Mouse (Mus musculus) lung, embryonic 14.5 days (tissue): ENCODE data around the gene Rps15. TPM values are rescaled to one million over a fixed set of nuclear protein-coding genes. Genes with fewer than 3 reads are reported as not detected.

ENCODE experiments used
- ATAC-seq: fragments of 200-750 bp; cut with Nextera tagmentation; 2 replicates; pipeline ENCODE4 v1.8.0; 2017; ENCODE audit warnings: mild to moderate bottlenecking, moderate TSS enrichment, moderate library complexity; ENCODE audit not compliant: insufficient read depth
- DNase-seq: peaks from one replicate; pipeline ENCODE4 v3.0.0-alpha.2; 2015
- H3K27ac ChIP-seq: fragments of 300-500 bp; sonication (generic); 2 replicates; pipeline ENCODE4 v1.5.1; 2014; ENCODE audit warnings: low read depth, mild to moderate bottlenecking, moderate library complexity
- H3K27me3 ChIP-seq: fragments of 300-500 bp; sonication (generic); 2 replicates; pipeline ENCODE4 v1.6.1; 2014; ENCODE audit warnings: low read length, control low read depth; ENCODE audit not compliant: insufficient read depth
- H3K36me3 ChIP-seq: fragments of 300-500 bp; sonication (generic); 2 replicates; pipeline ENCODE4 v1.6.1; 2014; ENCODE audit warnings: control low read depth; ENCODE audit not compliant: insufficient read depth
- H3K4me1 ChIP-seq: fragments of 300-500 bp; sonication (generic); 2 replicates; pipeline ENCODE4 v1.6.1; 2014; ENCODE audit warnings: antibody characterized with exemption, control low read depth; ENCODE audit not compliant: insufficient read depth
- H3K4me2 ChIP-seq: fragments of 300-500 bp; sonication (generic); 2 replicates; pipeline ENCODE4 v1.6.1; 2014; ENCODE audit warnings: mild to moderate bottlenecking
- H3K4me3 ChIP-seq: fragments of 300-500 bp; sonication (generic); 2 replicates; pipeline ENCODE4 v1.5.1; 2014; ENCODE audit warnings: low read depth, low read length
- H3K9ac ChIP-seq: fragments of 300-500 bp; sonication (generic); 2 replicates; pipeline ENCODE4 v1.6.1; 2014
- H3K9me3 ChIP-seq: fragments of 300-500 bp; sonication (generic); 2 replicates; pipeline ENCODE4 v1.6.1; 2016; ENCODE audit warnings: low read depth, low read length, control low read depth
- CTCF ChIP-seq: IDR thresholded peaks from 2 replicates; pipeline ENCODE4 v1.5.1; 2016; ENCODE audit warnings: antibody characterized with exemption, low read depth
- WGBS: fragments of 180-500 bp; shearing (Covaris S2); extraction: QIAGEN DNeasy Blood & Tissue Kit; methylation state at CpG from one replicate; pipeline ENCODE4 v1.1.7; 2014; 5-methylcytosine and 5-hydroxymethylcytosine counted together
- polyA plus RNA-seq: library from polyadenylated mRNA; unstranded; fragments of >200 nt; fragmentation: Nextera tagmentation; extraction: Ambion mirVana; gene quantifications from 2 replicates; pipeline ENCODE4 v1.2.1, GENCODE M21; 2014

The Rps15 gene
- polyA plus RNA-seq, 1 experiment from 2014 or later = 1,192 TPM

DNA sequence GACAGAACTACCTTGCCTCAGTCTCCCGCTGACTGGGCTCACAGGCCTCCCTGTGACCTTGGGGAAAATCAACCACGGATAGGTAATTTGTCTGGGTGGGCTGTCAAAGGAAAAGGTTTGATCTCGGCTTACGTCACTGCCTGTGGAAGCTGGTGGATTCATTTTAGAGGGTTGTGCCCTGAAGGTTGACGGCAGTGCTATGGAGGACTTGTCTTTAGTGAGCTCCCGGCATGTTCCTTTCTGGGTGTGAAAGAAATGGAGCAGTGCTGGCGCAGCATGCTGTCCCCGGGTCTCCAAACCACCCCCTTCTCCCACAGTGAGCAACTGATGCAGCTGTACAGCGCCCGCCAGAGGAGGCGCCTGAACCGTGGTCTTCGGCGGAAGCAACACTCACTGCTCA lies 1.1 kb downstream of the Rps15 start:
- DNase-seq (peak; percentile 34), ATAC-seq (no peak)
- Histone ChIP-seq H3K9me3 (no peaks in the 10 kb centered on the region), H3K4me2 (peak overlapping the region; percentile 98), H3K27ac (peak overlapping the region; percentile 95), H3K4me1 (no peaks in the 10 kb centered on the region), H3K9ac (peak overlapping the region; percentile 100), H3K4me3 (peak overlapping the region; percentile 96), H3K36me3 (peaks cover 33% of the 10 kb centered on the region), H3K27me3 (peaks cover 17% of the 10 kb centered on the region)
- 20% methylated on average over 14 of the region's 14 CpGs for WGBS
- TF ChIP-seq CTCF = 0 out of 2 replicates have a peak, but pooled peaks have one; percentile 8

DNA sequence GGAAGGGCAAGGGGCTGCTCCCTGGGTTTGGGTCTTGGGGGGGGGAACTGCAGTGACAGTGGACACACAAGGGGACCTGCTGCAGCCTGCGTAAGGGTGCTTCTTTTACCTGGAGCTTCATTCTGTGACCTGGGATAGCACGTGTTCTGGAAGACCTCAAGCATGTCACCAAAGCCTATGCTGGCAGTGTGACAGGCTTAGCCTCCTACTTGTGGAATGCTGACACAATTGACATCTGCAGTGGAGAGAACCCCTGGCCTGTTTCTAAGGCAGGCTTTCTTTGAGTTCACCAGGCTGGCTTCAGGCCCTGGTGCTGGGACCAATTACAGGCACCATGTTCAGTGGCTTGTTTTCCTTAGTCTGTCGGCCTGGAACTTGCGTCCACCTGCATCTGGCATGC lies 2.1 kb downstream of the Rps15 start:
- peaks cover 25% of the 10 kb centered on the region for H3K36me3 ChIP-seq
- WGBS = 68% methylated on average over 4 of the region's 4 CpGs
- no peak for DNase-seq

GRCm38 (mm10) chr10:80294788-80295303 lies 2.6 kb downstream of the Rps15 start:
- DNase-seq (no peak), ATAC-seq (no peak)
- Histone ChIP-seq H3K4me3 (no peak overlapping the region; the same call in 1 of the 2 replicates), H3K4me1 (no peaks in the 10 kb centered on the region), H3K36me3 (peaks cover 25% of the 10 kb centered on the region), H3K9me3 (no peaks in the 10 kb centered on the region), H3K27ac (no peak overlapping the region), H3K9ac (no peak overlapping the region), H3K4me2 (peak overlapping the region; percentile 53; the same call in 1 of the 2 replicates), H3K27me3 (peaks cover 32% of the 10 kb centered on the region)
- no peak for TF ChIP-seq CTCF
- WGBS = 46% methylated on average over 7 of the region's 7 CpGs

More for the DNA sequence above, 2.1 kb downstream of the Rps15 start:
- Histone ChIP-seq H3K4me1 (no peaks in the 10 kb centered on the region), H3K4me3 (peak overlapping the region; percentile 9; the same call in 1 of the 2 replicates), H3K9me3 (no peaks in the 10 kb centered on the region), H3K27ac (no peak overlapping the region), H3K27me3 (peaks cover 27% of the 10 kb centered on the region), H3K9ac (no peak overlapping the region), H3K4me2 (peak overlapping the region; percentile 98; the same call in 1 of the 2 replicates)
- no peak for ATAC-seq
- TF ChIP-seq CTCF = no peak

- peak within 1 kb of the TSS; percentile 17 for H3K4me3 ChIP-seq
- WGBS = 1% methylated on average over 26 of the region's 26 CpGs
These were observed 3.6 kb downstream of the Rps15 start, which contains the start of gene Apc2 for GRCm38 (mm10) chr10:80295618-80296425. Gene Apc2, plus strand, starts transcription at chr10:80295977.

GRCm38 (mm10) chr10:80296824-80297223 lies 4.6 kb downstream of the Rps15 start:
- H3K4me1 ChIP-seq = no peaks in the 10 kb centered on the region
- no peak overlapping the region for H3K4me3 ChIP-seq
- H3K4me2 ChIP-seq = no peak overlapping the region
- 63% methylated on average over 5 of the region's 5 CpGs for WGBS
- H3K36me3 ChIP-seq = peaks cover 25% of the 10 kb centered on the region
- no peak overlapping the region for H3K27ac ChIP-seq
- H3K27me3 ChIP-seq = peaks cover 52% of the 10 kb centered on the region
- no peak for DNase-seq
- H3K9me3 ChIP-seq = no peaks in the 10 kb centered on the region
- no peak for ATAC-seq
- TF ChIP-seq CTCF = no peak
- no peak overlapping the region for H3K9ac ChIP-seq

More at GRCm38 (mm10) chr10:80295618-80296425, 3.6 kb downstream of the Rps15 start, which contains the start of gene Apc2:
- ATAC-seq (peak; percentile 28), DNase-seq (peak; percentile 74)
- TF ChIP-seq CTCF = peak; percentile 73
- no peak within 1 kb of the TSS for H3K27ac ChIP-seq
- H3K9ac ChIP-seq = peak within 1 kb of the TSS; percentile 19; the same call in 1 of the 2 replicates
- H3K4me2 ChIP-seq = peak within 1 kb of the TSS; percentile 53
- H3K27me3 ChIP-seq = peaks cover 42% of the 10 kb centered on the region
- peaks cover 25% of the 10 kb centered on the region for H3K36me3 ChIP-seq
- H3K4me1 ChIP-seq = no peaks in the 10 kb centered on the region
- no peaks in the 10 kb centered on the region for H3K9me3 ChIP-seq

- peaks cover 25% of the 10 kb centered on the region for H3K36me3 ChIP-seq
- DNase-seq (no peak), ATAC-seq (no peak)
- H3K9ac ChIP-seq = no peak overlapping the region
- peaks cover 53% of the 10 kb centered on the region for H3K27me3 ChIP-seq
- H3K9me3 ChIP-seq = no peaks in the 10 kb centered on the region
- no peak overlapping the region for H3K4me2 ChIP-seq
- no peak overlapping the region for H3K27ac ChIP-seq
- no peak overlapping the region for H3K4me3 ChIP-seq
- WGBS = 66% methylated on average over 8 of the region's 8 CpGs
- no peak for TF ChIP-seq CTCF
- H3K4me1 ChIP-seq = no peaks in the 10 kb centered on the region
These were observed 5.4 kb downstream of the Rps15 start for GRCm38 (mm10) chr10:80297526-80298133.
